Mouse (Mus musculus): Measurements from ENCODE around the gene Musk. TPM values are rescaled to one million over a fixed set of nuclear protein-coding genes. Genes with fewer than 3 reads are reported as not detected.
"Not testable (repeated sequence)": the region's sequence is repeated elsewhere in the genome, so short reads cannot be mapped to it uniquely, and the experiment has no call there.

Gene Musk
- total RNA-seq (2021), result 1 to 10 TPM; 1.2 to 1.9 TPM
- long read RNA-seq, result 0 reads

DNA sequence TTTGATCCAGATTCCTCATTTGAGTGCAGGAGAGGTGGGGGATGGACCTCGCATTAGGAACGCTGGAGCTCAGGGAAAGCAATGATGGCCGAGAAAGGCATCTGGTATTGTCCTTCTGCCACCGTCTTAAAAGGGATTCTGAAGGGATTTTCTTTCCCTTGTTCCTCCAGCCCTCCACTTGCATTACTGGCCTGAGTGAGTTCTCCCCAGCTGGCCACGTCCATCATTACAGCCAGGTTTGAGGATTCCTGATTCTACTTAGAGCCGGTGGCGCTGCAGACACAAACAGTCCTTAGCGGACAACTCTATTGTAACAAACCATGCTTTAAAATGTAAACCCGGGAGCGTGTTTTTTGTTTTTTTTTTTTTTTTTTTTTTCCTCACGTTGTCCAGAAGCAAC is at the start of gene Musk:
Gene Musk (plus strand): TSS at position 274 of the 400 bp plus-strand sequence.
- DNase-seq (ENCODE audit: low spot score in 2 of 2), result no peak

DNA sequence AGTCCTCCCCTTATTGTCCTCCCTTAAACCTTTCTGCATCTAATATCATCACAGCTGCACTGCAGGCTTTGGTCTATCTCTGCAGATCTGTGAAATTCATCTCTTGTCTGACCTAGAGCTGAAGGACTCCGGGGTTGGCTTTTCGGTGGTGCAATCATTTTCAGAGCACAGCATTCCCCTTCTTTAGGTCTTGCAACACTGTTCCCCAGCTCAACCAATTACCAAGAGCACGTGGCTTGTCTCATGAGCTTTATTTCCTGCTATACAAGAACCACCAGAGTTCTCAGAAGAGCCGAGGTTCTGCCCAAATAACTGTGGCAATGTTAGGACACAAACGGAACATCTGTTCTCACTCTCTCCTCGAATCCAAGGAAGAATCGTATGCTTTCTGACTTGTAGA is 45.3 kb upstream of the Musk start:
- DNase-seq (ENCODE audit: low spot score in 2 of 2), result no peak

DNA sequence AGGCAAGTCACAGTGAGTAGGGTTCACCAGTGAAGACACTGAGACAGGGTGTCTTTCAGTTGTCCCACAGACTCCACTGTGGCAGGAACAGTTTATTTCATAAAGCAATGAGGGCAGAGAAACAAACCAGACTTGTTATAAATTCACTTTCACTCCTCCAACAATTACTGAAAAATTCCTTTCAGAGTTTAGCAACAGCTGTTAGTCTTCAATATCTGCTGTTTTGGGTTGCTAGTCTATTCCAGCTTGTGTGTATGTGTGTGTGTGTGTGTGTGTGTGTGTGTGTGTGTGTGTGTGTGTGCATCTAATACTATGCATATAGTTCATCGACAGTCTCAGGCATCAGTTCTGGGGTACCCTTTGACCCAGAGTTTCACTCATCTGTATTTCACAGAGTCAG is 40.2 kb upstream of the Musk start:
- DNase-seq (ENCODE audit: low spot score in 2 of 2), result no peak

DNA sequence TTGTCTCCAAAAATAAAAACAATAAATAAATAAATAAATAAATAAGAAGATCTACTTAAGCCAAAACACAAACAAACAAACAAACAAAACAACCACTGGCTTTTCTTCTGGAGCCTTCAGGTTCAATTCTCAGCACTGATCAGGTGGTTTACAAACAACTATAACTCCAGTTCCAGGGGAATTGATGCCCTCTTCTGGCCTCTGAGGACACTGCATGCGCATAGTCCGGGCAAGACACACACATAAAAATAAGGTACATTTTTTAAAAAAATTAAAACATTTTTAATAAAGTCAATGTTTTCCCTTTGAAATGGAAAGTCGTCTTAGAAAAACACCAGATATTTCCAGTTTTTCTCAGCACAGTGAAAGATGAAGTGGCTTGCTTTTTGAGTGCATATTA is 33.4 kb upstream of the Musk start:
- no peak for DNase-seq (ENCODE audit: low spot score in 2 of 2)

DNA sequence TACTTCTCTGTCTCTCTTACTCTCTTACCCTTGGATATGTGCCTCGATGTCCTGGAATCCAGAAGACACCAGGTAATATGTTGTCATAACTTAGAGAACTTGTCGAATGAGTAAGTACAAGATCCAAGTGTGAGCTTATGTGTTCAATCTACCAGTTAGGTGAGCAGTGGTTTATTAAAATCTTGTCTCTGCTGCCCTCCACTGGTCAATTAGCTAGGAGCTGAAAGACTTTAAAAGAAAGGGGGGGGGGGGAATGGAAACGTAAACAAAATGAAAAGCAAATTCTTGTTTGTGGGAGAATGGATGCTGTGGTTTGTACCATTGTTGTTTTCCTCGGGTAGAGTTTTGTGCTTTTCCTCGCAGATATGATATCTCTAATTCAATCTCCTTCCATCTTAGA is 32.4 kb upstream of the Musk start:
- DNase-seq (ENCODE audit: low spot score in 2 of 2), result peak in 1 of 2 experiments; percentile 75

DNA sequence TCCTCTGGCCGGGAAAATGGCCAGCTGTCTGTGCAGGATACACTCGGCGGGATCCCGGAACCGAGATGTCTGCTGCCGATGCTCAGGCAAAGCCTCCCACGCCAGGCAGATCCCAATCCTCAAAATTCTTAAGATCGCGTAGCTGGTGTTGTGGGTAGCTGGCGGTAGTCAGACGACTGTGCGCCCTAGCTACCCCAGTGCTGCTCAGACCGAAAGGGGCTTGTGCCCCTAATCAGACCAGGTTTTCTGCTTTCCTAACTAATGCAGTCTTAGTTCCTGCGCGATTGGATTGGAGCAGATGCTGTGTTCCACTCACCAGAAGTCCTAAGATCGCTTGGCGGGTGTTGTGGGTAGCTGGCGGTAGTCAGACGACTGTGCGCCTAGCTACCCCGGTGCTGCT is 25.0 kb upstream of the Musk start:
- DNase-seq (ENCODE audit: low spot score in 2 of 2), result not testable (repeated sequence)

DNA sequence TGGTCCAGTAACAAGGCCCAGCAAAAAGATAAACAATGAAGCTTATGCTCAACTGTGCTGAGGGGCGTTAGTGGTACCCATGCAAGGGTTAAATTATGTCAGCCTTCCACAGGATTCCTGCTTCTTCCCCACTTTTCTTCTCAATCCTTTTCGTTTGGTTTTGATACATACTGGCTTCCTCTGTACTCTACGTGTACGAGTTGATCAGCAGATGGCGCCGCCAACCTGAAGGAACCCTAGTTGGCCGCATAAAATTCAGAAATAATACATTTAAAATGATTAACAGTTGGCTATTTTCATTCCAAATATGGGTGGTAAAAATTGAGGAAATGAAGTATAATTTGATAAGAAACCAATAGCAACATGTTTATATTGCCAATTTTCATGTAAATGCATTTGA is 19.5 kb upstream of the Musk start:
- DNase-seq (ENCODE audit: low spot score in 2 of 2), result peak in 1 of 2 experiments; percentile 41

DNA sequence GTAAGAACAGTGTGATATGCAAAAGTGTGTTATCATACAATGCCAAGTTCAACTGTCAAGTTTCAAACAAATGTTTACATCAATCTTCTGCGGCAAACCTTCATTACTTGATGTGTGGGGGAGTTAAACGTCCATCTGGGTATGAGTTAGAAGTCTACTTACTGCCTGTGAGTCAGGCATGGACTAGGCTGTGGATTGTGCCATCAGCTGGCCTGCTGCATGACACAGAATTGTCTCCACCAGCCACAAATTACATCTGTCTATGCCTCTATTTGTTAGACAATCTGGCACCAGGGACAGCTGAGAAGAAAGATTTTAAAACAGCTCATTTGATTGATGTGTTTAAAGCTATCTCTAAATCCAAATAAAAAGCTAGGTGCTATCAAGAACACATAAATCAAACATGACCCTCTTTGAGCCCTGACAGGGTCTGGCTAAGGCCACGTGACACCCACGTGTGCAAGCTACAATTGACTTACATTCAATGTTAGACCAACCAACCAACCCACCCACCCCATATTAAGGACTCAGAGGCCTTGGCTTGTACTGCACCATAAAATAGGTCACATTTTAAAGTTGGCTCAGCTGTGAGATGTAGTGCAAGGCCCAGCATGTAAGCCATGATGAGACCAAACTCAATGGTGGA is 16.7 kb upstream of the Musk start:
- DNase-seq (ENCODE audit: low spot score in 2 of 2), result no peak

DNA sequence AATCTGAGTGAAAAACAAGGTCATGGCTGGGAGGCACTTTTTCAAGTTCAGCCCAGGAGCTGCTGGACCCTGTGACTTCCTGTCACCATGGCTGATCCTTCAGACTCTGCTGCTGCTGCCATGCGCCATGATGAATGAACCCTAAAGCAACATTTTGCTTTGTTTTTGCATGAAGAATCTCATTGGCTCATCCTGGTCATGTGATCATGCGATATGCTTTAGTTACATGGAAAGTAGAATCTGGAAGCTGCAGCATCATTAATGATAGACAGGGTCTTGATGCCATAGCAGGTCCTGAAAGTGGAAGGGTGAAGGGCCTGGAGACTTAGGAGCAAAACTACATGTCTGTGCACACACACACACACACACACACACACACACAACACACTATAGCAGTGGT is 15.8 kb upstream of the Musk start:
- no peak for DNase-seq (ENCODE audit: low spot score in 2 of 2)

DNA sequence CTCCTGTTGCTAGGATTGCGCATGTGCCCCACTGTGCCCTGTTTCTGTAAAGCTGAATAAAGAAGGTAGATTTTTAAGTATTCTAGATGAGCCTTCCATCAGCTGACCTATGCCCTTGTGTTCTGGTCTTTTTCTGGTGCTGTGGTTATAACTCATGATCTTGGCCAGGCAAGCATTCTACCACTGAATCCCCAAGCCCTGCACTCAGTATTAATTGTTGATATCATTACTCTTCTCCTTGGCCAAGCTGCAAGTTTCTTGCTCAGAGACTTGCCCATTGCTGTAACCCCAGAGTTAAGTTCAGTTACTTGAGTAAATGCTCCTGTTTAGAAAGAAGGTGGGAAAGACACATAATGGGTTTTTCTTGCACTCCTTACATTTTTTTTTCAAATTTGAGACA is 14.8 kb upstream of the Musk start:
- DNase-seq (ENCODE audit: low spot score in 2 of 2), result no peak

DNA sequence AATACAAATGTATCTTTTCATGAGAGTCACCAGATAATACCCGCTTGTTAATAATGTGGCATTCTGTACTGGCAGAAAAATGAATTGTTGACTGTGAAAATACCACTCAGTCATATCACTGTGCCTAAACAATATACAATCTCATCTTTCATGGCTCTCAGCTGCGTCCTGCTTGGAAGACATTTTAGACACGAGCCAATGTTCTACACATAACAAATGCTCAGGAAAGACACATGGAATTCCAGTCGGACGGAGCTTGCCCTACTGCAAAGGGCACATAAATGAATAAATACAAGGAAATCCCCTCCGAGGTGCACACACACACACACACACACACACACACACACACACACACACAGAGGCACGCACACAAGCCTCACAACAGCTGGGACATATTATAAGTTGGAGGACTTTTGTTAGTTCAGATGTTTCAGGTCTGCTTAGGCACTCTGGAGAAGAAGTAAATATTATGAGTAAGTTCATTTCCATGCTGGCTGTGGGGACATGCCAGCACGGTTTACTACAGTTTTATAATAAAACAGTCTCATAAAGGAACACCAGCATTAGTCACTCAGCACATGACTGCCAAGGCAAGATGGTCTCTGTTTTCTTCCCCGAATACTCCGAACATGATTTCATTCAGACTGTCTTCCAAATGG is 14.1 kb upstream of the Musk start:
- peak in 1 of 2 experiments; percentile 34 for DNase-seq (ENCODE audit: low spot score in 2 of 2)

DNA sequence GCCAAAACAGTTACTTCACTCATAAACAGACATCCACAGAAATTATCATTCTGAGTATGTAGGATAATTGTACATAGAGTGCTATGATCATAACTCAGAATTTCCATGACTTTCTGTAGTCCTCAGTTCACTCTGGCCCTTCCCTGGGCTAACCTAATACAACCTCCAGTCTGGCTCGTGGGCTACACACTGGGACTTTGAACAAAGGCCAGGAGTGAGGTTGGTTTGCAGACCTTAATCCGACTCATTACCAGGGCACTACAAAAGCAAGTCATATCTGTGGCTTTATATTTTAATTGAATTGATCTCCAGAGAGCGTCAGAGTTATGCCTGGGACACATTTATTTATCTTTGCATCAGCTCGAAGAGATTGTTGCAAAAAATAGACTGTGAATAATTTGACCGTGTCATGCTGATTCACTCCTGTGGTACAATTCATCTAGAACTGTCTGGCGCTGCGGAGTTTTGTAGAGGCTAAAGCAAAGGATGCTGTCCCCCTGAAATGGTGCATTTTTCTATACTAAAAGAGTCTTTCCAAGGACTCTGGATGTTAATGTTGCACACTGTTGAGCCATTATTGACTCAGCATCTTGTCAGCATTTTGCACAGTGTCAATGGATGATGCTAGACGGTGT is 10.4 kb upstream of the Musk start:
- no peak for DNase-seq (ENCODE audit: low spot score in 2 of 2)

DNA sequence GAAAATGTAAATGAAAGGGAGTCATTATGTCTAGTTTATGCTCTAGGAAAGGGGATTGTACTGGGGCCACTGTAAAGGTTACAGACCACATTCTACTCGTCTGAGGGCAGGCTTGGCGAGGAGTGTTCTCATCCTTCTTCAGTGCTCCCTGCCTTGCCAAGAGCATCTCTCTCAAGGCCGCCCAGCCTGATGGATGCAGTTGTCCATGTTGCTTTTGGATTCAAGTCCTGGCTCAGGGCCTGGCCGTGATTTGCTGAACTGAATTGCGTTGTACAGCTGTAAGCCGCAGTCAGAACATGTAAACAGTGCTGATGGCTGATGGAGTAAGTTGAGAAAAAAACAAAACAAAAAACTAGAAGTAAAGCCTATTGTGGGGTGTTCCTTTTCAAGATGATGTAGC is 7.4 kb upstream of the Musk start:
- no peak for DNase-seq (ENCODE audit: low spot score in 2 of 2)

DNA sequence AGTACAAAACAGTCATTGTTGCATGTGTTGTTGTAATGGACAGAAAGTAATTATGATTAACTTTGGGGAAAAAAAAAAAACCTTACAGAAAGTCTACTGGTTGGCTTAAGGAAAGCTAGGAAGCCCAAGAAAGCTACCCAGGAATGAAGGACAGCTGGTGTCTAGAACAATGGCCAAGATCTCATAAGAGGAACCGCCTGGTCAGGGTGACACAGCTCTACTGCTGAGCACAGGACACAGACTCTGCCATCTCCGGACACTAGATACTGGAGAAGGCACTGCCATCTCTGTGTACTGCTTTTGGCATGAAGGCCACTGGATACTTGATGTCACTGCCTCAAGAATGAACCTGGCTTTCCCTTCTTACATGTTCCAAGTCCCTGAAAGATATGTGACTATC is 5.6 kb upstream of the Musk start:
- no peak for DNase-seq (ENCODE audit: low spot score in 2 of 2)

DNA sequence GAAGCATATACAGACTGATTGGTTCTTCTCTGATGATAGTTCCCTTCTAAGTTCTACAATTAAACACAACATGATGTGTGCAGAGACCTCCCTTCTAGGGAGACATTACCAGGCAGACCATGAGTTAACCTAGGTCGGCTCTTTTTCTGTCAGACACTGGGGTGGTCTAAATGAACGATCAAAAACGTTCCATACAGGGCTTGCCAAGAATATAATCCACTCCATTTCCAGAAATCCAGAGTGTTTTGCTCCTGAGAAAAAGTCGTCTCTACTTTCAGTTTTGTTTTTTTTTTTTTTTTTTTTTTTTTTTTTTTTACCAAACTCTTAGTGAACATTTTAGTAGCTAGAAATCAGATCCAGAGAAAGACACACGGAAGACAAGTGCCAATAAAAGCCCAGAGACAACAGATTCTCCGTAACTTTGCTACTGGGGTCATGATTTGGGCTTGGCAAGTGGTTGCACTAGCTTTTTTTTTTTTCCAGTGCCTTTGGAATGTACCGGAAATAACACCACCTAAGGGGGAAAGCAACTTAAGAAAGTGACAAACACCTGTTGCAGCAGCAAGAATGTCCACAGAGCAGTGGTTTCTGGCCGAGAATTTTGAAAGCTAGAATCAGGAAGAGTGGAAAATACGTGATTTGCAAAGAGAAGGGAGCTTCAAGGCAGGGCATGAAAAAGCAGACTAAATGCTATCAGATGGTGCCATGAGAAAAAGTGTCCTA is 769 bp downstream of the Musk start:
- DNase-seq (ENCODE audit: low spot score in 2 of 2), result no peak

DNA sequence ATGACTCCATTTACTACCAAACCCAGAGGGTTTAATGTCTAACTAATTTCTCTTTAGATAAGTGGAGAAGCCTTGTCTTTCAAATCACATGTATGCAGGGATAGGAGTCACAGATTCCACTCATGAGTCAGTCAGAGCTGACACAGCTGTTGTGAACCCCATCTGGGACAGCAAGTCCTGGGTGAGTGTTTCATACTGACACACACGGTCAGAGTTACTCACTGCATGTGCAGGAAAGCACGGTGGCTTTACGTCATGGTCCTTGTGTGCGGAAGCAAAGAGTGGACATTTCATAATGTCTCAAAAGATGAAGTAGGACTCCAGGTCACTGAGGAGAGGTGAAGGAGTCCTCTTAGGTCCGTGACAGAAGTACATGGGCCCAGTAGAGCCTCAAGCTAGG is 3.0 kb downstream of the Musk start:
- no peak for DNase-seq (ENCODE audit: low spot score in 2 of 2)

DNA sequence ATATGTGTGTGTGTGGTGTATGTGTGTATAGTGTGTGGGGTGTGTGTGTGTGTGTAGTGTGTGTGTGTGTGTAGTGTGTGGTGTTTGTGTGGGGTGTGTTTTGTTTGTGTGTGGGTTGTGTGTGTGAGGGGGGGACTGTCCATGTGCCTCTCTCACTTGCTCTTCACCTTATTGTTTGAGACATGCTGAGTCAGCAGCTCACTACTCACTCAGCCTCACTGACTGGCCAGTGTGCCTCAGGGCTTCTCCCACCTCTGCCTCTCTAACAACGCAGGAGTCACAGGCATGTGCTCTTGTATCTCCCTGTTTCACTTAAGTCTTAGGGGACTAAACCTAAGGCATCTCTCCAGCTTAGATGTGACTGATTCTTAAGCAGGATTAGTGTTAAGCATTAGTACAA is 6.1 kb downstream of the Musk start:
- DNase-seq (ENCODE audit: low spot score in 2 of 2), result no peak

DNA sequence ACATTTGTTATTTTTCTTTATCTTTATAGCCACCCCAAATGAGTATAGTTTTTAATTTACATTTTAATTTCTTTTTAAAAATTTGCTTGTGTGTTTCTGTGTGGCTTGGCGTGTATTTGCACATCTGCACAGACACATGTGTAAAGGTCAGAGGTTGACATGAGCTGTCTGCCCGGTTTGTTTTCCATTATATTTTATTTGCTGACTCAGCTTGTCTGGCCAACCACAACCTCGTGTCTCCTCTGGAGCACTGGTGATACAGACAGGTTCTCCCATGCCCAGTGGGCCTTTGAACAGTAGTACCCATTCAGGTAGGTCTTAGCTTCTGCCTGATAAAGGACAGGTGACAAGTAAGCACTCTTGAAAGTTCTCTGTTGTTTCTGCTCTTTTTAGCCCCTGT is 7.3 kb downstream of the Musk start:
- DNase-seq (ENCODE audit: low spot score in 2 of 2), result no peak

DNA sequence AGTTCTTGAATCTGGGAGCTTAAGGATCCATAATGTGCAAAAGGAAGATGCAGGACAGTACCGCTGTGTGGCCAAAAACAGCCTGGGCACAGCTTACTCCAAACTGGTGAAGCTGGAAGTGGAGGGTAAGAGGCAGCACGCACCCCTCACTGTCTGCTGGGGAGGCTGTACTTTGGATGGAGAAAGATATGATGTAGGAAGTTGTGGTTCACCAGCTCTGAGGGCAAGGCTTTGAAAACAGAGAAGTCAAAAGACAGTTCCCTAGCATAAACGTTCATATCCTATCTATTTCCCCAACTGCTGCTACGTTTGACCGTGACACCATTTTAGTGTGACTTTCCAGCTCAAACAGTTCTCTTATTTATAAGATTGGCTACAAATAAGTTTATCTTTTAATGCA is 18.1 kb downstream of the Musk start:
- DNase-seq (ENCODE audit: low spot score in 2 of 2), result no peak

DNA sequence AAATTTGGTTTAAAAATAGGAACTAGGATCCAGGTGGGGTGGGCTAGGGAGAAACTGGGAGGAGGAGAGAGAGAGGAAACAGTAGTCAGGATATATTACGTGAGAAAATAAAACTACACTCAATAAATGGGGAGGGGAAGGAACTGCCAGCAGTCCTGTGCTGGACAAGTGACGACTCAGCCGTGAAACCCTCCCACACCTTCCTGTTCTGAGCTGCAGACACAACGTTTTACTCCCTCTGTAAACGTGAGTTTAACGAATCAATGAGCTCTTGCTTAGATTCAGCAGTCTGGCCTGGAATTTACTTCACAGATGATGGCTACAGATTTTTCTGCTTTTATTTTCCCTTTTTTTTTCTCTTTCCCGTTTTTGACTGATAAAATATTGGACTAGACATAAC is 18.8 kb downstream of the Musk start:
- no peak for DNase-seq (ENCODE audit: low spot score in 2 of 2)

DNA sequence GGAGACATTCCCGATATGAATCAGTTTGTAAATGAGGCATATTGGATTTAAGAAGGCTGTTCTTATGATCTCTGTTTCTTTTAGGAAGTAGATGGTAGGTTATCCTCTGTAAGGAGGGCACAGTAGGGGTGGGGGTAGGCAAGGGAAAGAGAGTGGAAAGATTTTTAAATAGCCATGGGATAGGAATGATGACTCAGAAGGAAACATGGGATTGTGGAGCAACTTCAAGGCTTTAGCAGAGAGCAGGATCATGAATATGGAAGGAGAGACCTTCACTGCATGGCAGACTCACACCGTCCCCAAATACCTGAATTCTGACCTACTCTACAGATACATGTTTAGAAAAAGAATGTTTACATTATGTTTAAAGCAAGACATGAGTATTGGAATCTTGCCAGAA is 21.7 kb downstream of the Musk start:
- no peak for DNase-seq (ENCODE audit: low spot score in 2 of 2)

DNA sequence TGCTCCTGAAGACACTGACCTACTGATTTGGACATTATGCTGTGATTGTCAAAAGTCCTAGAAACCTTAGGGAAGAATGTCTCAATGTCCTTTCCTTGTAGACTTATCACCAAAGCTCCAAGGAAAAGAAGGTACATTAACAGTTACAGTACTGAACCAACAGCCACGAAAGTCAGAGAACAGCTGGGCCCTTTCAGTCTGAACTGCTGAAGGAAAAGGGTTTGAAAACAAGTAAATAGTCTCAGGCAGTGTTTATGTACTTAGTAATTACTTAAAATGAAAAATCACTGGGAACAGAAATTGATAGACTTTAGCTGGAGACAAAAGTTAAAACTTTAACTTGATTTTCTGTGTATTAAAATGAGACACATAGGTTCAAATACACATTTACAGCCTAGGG is 27.6 kb downstream of the Musk start:
- no peak for DNase-seq (ENCODE audit: low spot score in 2 of 2)
